Mouse (Mus musculus) right cerebral cortex, postnatal 10 days (tissue): ENCODE measurements around the gene Slc35b4.

Experiments
- DNase-seq, 2 experiments: peaks; one replicate each; pipeline ENCODE4 v3.0.0; 2021; ENCODE audit warnings: low spot score in 2 of 2

The Slc35b4 gene

DNA sequence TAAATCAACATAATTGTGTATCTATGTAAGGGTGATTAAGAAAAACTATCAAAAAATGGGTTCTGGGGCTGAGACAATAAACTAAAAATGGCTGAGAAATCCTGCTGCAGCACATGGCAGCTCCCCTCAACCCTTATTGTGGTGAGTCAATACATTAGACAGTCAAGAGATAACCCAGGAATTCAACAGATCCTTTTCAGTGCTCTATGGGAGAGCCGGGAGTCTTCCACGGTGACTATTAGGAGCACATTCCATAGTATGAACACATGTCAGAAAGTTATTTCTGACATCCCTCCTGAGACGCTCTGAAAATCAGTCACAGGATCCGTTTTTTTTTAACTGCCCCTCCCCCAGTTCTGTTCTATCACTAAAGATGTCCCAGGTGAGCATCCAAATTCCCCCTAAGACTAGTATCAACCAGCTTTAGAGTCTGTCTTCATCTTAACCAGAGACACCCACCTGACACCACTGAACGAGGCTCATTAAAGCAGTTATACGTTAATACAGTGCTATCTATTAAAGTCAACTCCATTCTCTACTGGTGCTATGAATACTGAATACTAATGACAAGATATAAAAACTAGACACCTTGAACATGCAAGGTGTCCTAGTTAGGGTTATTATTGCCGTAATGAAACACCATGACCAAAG lies 5.9 kb downstream of the Slc35b4 start:
- no peak for DNase-seq

DNA sequence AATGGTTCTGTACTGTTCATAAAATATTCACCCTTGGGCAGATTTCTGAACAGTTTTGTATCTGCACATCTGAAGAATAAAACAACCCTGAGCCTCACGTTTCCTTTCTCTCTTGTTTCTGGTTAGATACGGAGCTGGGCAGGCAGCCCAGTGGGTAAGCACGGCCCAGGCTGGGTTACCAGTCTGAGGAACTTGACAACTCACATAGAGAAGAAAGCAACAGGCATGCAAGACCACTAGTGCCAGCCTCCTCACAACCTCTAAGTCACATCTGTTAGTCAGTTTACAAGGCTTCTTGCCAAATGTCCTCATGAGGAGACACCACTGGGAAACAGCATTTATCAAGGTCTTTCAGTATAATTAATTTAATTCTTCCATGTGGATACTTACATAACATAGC lies 8.1 kb downstream of the Slc35b4 start:
- no peak for DNase-seq

DNA sequence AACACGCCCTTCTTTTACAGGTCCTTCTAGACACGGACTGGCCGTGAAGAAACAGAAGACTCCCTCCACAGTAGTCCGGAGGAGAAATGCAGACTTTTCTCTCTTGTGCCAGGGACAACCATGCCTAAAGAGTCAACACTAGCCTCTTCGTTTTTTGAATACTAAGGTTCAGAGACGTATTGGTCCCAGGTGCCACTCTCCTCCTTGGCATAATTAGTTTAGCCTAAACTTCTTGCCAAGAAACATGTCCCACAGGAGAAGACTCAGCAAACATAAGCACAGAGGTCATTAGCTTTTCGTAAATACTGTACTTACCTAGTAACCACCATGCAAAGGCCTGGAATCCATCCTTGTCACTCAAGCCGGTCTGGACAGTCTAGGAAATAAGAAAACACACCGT lies 13.9 kb downstream of the Slc35b4 start:
- no peak for DNase-seq

DNA sequence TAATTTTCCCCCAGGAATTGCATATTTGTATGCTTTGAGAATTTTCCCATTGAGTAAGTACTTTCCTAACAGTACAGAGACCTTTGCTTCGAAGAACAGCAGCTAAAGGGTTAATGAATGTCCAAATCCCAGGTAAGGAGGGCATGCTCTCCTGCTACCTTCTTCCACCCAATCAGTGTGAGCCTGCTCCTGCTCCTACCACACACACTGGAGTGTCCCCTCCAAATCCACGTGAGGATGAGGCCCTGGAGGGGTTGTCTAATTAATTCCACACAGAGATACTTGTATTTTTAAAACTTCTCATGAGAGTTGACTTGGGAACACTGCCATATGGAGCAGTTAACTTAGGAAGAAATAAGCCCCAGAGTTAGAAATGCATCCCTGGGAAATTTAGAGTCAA lies 14.3 kb downstream of the Slc35b4 start:
- DNase-seq: no peak

DNA sequence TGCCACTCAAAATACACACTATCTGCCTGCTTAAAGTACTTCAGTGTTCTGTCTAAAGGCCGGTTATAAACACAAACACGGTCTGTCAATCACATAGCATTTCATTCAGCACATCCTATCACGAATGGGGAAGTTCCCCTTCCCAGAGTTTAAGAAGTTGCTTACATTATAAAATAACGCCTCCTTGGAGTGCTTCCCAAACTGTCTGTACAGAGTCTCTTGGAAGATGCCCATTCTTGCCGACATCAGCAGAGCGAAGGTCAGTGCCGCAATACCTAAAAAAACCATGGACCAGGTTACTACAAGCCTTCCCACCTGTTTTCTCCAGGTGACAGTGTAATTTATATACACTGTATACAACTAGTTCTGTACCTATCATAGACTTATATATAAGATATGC lies 15.4 kb downstream of the Slc35b4 start:
- no peak for DNase-seq

DNA sequence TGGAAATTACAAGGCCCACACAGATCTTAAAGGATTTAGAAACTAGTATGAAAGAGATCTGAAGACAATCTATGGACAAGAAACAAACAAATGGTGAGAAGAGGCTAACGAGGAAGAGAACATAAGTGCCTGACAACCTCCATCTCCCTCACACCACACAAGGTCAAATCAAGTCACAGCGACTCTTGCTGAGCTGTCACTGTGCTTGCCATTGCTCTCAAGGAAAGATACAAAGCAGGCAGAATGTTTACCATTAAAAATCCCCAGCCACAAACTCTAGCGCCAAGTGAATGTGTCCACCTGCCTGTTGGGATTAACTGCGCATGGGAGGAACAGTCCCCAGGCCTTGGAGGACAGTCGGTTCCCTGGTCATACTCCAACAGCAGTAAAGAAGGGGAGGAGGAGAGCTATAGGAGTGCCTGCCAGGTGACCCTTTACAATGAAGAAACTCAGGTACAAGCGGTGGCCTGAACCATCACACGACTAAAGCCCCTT lies 16.0 kb downstream of the Slc35b4 start:
- DNase-seq: no peak

DNA sequence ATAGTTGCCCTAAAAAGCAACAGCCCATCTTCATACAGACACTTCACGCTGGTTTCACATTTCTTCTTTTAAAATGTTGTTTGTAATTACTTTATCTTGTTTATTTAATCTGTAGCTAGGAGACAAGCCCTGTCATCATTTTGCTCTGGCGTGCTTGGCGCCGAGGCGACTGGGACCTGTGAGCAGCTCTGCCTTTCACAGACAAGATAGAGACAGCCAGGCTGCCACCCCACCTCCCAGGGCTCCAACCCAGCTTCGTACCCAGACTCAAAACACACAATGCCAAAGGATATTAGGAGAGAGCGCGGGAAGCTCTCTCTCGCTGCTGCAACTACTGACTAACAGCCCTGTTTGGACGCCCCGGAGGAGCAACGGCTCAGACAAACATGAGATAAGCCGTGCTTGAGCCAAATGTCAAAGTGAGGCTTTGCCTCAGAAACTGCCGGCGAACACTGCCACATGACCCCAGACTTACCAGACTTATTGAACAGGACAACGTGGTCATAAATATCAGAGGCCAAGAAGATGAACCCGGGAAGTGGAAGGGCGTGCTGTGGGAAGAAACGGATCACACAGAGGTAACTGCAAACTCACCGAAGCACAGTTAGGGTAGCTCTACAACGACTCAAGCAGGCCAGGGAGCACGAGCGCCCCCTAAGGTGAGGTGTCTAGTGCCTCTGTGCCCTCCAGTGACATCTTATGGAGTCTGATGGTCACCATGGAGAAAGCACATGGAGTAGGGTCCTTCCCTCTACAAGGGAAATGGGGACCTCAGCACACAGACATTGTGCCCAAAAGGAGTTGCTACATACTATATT lies 16.7 kb downstream of the Slc35b4 start:
- DNase-seq: no peak

DNA sequence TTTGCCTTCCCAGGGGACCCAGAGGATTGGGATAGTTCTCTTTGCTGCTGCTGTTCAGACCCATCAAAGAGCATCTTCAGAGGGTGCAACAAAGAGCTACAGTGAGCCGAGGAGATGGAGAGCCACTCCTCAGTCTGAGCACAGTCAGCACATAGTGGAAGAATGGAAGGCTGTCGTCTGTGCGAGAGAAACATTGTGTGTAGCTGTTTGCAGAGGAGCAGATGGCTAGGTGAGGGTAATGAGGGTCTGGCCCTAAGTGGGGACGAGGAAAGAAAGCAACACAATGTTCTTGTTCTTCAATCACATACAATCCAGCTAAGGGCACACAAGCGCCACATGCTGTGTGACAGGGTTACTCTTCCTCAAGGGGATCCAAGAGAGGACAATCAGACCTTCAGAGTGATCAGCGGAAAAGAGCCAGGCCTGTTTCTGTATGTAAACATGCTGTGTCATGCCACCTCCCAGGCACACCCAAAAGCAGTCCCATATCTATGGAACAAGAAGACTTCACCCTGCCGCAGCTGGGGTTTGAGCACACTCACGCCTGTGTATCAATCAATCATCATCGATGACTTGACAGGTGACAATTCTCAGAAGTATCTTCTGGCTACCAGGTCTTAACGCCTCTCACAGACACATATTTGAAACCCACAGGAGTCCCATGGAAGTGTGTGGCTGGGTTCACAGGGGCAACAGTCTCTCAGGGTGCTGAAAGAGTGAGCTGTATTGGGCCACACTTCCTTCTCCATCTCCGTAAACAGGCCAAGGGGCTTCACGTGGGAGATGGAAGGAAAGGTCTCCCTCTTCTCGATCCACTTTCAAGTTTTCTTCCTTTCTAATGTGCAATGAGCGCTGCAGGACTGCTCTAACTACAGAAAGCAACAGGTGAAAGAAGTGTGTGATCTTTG lies 19.8 kb downstream of the Slc35b4 start:
- no peak for DNase-seq

DNA sequence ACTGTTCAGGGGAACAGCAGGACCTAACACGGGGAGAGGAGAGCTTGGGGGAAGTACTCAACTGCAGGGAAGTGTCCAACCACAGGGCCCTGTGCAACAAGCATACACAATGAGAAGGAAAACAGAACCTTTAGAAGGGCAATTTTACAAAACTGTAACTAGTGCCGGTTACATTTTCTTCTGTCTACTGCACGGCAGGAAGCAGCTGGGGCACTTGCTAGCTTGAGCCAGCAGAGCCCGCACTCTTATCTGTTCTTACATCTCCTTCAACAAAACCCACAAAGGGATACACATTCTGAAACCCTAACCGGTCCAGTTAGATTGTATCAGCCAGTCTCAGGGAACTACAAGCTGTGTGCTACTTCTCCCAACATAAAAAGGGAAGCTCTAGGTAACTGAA lies 20.9 kb downstream of the Slc35b4 start:
- DNase-seq: no peak

DNA sequence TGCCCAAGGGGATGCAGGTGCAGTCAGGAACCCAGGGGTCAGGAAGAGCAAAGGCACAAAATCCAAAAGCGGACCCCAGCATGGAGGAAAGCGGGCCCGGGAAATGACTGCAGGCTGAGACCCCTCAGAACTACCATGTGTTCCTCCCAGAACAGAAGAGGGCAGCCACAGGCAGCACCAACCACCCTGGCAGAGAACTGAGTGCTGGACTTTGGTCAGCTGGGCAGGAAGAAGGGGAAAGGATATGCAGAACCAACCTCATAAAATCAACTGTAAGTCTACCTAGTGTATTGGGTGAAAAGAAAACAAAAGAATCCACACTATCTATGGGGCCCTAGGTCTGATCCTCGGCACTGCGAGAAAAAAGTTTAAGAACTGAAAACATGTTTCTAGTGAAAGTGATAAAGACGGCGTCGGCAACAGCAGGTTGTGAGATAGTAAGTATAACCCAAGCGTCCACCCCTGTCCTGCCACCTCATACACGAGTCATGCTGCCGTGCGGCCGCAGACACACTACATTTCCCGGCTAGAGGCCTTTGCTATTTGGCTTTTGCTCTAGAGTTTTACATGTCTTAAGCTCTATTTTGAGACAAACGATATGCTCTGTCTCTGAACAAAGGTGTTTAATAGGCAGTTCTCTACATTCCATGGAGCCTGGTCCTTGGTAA lies 21.6 kb downstream of the Slc35b4 start:
- DNase-seq: no peak

DNA sequence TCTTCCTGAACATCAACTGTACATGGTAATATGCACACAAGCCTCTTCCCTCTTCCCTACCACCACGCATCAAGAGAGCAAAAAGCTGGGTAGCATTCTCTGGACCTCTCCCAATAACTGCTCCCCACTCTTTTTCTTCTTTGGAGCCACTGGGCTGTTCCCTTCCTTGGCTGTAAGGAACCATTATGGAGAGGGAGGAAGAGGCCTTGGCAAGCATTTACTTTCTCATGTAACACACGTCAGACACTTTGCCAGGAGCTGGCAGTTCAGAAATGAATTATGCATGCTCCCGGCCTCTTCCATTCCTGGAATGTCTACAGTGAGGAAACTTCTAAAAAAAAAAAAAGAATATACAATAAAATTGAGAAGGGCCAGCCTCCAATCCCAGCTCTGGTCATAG lies 22.7 kb downstream of the Slc35b4 start:
- DNase-seq: peak; percentile 76 to 85

DNA sequence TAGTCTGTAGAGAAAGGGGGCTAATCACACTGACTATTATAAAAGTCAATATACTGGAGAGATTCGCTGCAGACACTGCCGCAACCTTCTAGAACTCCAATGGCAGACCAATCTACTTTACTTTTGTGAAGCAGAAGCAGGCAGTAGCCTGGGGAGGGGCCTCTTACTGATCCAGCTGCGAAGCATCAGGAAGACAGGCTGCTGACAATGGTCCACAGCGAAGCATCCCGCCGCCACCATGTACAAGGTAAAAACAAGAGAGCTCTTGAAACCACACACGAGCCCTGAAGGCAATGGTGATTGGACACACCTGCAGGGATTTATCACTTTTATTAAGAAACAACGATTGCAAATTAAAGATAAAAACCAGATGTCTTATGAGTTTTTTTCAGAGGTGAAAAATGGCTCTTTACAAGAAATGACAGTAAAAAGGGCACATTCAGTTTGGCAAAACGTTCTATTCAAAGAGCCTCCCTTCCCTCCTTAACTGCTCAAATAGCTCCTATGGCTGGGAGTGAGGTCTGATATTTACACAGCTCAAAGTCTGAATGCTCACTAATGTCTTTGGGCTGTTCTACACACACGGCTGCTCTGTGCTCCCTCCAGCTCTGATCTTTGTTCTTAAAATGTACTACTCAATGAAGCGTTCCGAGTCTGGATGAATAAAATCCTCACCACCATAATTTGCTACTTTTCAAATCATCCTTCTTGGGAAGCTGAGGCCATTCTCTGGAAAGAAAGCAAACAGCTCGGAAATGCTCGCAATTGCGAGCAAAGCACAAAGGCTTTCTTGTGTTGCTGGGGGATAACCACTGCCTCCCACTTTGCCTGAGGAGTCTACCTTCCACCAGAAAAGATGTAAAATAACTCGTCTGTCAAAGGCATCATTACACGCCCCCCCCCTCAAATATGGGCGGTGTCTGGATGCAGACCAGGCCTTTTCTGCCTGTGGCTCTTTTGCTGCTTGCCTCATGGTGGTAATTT lies 23.6 kb downstream of the Slc35b4 start:
- no peak for DNase-seq

DNA sequence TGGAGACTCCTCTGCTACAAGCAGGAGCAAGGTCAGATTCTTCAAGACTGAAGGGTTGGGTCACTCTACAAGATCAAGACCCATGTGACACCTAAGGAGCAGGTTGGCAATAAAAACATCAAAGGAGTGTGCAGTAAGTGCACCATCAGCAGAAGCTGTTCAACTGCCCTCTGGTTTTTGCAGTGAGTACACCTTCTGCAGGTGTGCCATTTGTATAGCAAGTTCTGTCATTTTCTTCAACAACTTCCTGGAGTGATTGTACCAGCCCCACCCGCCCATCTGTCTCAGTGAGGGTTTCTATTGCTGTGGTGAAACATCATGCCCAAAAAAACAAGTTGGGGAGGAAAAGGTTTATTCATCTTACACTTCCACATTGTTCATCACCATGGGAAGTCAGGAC lies 27.1 kb downstream of the Slc35b4 start:
- DNase-seq: no peak

DNA sequence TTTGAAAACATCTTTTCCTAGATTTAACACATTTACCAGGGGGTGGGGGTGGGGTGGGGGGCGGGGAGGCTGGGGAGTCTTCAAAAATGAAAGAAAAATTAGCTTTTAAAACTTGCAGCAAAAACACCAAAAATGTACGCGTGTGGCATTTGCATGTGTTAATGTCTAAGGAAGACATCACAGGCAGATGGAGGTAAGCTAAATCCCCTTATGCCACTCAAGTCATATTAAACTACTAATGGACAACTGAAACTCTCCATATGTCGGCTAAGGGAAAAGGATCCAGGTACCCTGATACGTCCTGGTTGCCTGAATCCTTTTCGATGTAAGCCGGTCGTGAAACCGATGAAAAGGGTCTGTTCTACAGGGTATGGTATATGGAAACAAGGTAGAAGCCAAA lies 27.8 kb downstream of the Slc35b4 start:
- DNase-seq: no peak

DNA sequence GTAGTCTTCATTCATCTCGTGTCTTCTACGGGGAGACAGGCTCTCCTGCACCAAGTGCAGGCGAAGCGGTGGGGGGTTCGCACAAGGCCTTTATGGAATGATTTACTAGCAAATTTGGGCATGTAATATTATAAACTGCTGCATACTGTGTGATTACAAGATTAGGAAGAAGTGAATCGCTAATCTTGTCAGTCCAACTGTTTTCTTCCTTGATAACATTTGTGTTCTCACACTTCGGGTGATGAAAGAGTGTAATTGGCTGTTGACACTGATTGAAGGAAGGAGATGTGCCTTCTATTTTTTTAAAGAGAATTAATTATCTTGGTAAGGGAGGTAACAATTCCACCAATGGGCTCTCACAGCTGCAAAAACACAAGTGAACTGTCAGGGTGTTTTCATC lies 28.3 kb downstream of the Slc35b4 start:
- DNase-seq: no peak

DNA sequence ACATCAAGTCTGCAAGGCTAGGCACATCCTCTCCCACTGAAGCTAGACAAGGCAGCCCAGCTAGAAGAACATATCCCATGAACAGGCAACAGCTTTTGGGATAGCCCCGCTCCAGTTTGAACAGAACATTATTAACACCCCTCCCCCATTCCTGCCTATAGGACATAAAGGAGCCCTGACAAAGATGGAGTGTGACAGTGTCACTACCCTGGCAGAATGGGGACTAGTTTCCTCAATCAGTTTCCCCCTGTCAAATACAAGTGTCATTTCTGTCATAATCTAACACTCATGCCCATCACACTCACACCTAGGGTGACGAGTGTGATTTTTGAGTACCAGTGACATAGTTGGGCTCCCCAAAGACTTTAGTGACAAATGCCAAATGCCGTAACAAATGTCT lies 28.9 kb downstream of the Slc35b4 start:
- DNase-seq: no peak

DNA sequence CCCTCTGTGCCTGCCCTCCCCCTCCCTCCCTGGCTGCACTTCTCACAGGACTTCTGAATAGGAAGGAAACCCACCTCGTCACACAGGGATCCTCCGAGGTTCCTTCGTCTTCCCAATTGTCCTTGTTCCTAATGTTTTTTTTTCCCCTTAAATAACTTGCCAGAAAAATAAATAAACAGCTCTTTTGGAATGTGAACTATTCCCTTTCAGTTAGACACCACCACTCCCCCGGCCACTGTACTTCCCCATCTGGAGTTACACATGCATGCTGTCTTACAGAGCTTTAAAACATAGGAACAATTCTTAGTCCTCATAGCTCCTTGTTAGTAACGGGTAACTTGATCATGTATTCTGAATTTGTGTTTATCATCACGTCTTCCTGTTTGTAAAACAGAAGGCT lies 30.9 kb downstream of the Slc35b4 start:
- DNase-seq: no peak

DNA sequence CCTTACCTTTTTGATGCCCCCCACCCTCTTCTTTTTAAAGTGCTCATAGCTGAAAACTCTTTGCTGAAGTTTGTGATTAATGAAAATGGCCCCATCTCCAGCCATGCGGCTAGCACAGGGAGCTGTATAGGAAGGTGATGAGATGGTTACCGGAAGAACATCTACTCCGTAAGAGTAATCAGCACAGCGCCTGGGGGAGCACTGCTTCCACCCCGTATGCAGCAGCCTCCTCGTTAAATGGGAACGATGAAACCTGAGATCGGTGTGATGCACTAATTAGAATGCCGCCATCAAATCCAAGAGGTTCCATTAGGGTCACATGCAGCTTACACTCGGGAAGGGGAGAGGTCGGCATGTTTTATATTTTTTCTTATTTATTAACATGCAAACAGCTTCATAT lies 34.0 kb downstream of the Slc35b4 start:
- no peak for DNase-seq

DNA sequence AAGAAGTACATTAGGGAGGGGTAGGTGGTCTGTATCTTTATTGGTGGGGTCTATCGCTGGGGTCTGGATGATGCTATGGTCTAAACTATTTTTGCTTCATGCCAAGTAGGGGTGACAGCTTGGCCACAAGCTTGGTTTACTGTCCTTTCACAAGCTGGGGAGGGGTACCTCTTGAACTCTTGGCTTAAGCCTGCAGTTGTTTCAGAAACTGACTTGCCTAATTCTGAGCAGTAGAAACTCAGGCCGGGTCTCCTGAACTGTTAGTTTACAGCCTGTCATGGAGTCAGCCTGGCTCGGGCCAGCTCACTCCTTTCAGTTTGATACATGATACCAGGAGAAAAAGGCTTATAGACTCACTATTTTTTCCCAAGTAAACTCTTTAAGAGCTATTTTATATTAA lies 38.5 kb downstream of the Slc35b4 start:
- no peak for DNase-seq

DNA sequence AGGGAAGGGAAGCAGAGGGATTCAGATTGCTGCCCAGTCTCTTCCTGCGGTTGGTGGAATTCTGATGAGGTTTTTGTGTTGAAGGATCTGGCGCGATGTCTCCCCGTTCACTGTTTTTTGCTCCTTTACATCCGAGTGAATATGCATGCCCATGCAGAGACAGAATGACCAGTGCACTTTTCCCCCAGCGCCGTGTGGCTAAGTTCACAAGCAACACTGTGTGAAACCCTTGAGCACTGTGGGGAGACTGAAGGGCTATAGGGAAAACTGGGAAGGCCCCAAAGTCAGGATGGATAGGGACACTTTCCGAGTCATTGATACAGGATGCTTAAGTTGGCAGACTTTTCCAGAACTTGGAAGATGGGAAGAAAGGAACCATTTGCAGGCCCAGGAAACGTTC lies 44.5 kb downstream of the Slc35b4 start:
- DNase-seq: no peak

DNA sequence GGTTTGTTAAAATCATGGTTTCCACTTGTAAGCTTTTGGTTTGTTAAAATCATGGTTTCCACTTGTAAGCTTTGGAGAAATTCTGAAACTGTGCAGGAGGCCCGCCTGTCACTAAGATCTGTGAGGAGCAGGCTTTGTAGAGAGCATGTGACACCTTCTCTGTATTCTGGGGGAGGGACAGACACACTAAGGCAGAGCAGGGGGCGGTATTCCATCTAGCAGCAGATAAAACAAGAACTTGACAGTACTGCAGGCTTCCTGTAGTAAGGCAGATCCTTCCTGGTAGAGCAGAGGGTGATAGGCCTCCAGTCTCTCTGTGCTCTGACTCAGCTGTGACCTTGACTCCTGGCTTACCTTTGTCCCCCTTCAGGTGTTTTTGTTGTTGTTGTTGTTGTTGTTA lies 47.6 kb downstream of the Slc35b4 start:
- no peak for DNase-seq
